Mouse (Mus musculus) limb, embryonic 12.5 days (tissue): ENCODE measurements around the gene Rhobtb3. TPM values are rescaled to one million over a fixed set of nuclear protein-coding genes. Genes with fewer than 3 reads are reported as not detected.
A peak's percentile ranks its signal among the peaks of the same experiment; 100 is the strongest.

Experiments used
- ATAC-seq: fragments of 200-750 bp; cut with Nextera tagmentation; 2 replicates; pipeline ENCODE4 v1.8.0; 2017; ENCODE audit warnings: low read depth, moderate TSS enrichment; ENCODE audit not compliant: insufficient number of reproducible peaks, insufficient read depth, low FRiP score, low TSS enrichment
- H3K27ac ChIP-seq: fragments of 300-500 bp; sonication (generic); 2 replicates; pipeline ENCODE4 v1.5.1; 2016; ENCODE audit warnings: mild to moderate bottlenecking, moderate library complexity
- H3K27me3 ChIP-seq: fragments of 300-500 bp; sonication (generic); 2 replicates; pipeline ENCODE4 v1.6.1; 2016; ENCODE audit warnings: mild to moderate bottlenecking, moderate library complexity
- H3K36me3 ChIP-seq: fragments of 300-500 bp; sonication (generic); 2 replicates; pipeline ENCODE4 v1.6.1; 2016; ENCODE audit warnings: mild to moderate bottlenecking, moderate library complexity
- H3K4me1 ChIP-seq: fragments of 300-500 bp; sonication (generic); replicated peaks from 2 replicates; pipeline ENCODE4 v1.6.1; 2016
- H3K4me2 ChIP-seq: fragments of 300-500 bp; sonication (generic); 2 replicates; pipeline ENCODE4 v1.6.1; 2016; ENCODE audit warnings: mild to moderate bottlenecking, moderate library complexity
- H3K4me3 ChIP-seq: fragments of 300-500 bp; sonication (generic); replicated peaks from 2 replicates; pipeline ENCODE4 v1.5.1; 2016; ENCODE audit warnings: mild to moderate bottlenecking
- H3K9ac ChIP-seq: fragments of 300-500 bp; sonication (generic); replicated peaks from 2 replicates; pipeline ENCODE4 v1.6.1; 2016; ENCODE audit warnings: mild to moderate bottlenecking, moderate library complexity
- H3K9me3 ChIP-seq: fragments of 300-500 bp; sonication (generic); 2 replicates; pipeline ENCODE4 v1.6.1; 2016; ENCODE audit warnings: mild to moderate bottlenecking, moderate library complexity
- WGBS: fragments of 180-500 bp; shearing (Covaris S2); methylation state at CpG from one replicate; pipeline ENCODE4 v1.1.7; 2016; 5-methylcytosine and 5-hydroxymethylcytosine counted together
- polyA plus RNA-seq: library from polyadenylated mRNA; unstranded; fragments of >200 nt; fragmentation: Nextera tagmentation; extraction: Ambion mirVana; gene quantifications from 2 replicates; pipeline ENCODE4 v1.2.1, GENCODE M21; 2016

The Rhobtb3 gene
- polyA plus RNA-seq, 1 experiment from 2014 or later: 80.9 TPM

- H3K4me1 ChIP-seq: peaks cover 22% of the 10 kb centered on the region
- H3K36me3 ChIP-seq: peaks cover 5% of the 10 kb centered on the region; the same call in 1 of the 2 replicates
- no peak for ATAC-seq
- H3K27me3 ChIP-seq: no peaks in the 10 kb centered on the region
- no peaks in the 10 kb centered on the region for H3K9me3 ChIP-seq
- H3K27ac ChIP-seq: no peak overlapping the region
- no peak overlapping the region for H3K9ac ChIP-seq
- no peak overlapping the region for H3K4me2 ChIP-seq
- H3K4me3 ChIP-seq: no peak overlapping the region
- 85% methylated on average over 8 of the region's 8 CpGs for WGBS
These were observed 99.6 kb downstream of the Rhobtb3 start for GRCm38 (mm10) chr13:75843993-75844683.

- Histone ChIP-seq H3K27me3 (no peaks in the 10 kb centered on the region), H3K4me2 (no peak overlapping the region), H3K9me3 (no peaks in the 10 kb centered on the region), H3K4me1 (peaks cover 23% of the 10 kb centered on the region), H3K9ac (no peak overlapping the region), H3K27ac (no peak overlapping the region), H3K36me3 (peaks cover 5% of the 10 kb centered on the region; the same call in 1 of the 2 replicates), H3K4me3 (no peak overlapping the region)
- no peak for ATAC-seq
- WGBS: 90% methylated on average over 5 of the region's 5 CpGs
These were observed 100.4 kb downstream of the Rhobtb3 start for GRCm38 (mm10) chr13:75843331-75843730.

- peaks cover 23% of the 10 kb centered on the region for H3K4me1 ChIP-seq
- WGBS: 92% methylated on average over 3 of the region's 3 CpGs
- no peak overlapping the region for H3K9ac ChIP-seq
- H3K27me3 ChIP-seq: no peaks in the 10 kb centered on the region
- H3K27ac ChIP-seq: no peak overlapping the region
- peaks cover under 1% of the 10 kb centered on the region; the same call in 1 of the 2 replicates for H3K36me3 ChIP-seq
- no peak overlapping the region for H3K4me3 ChIP-seq
- H3K4me2 ChIP-seq: peak overlapping the region; percentile 81; the same call in 1 of the 2 replicates
- no peaks in the 10 kb centered on the region for H3K9me3 ChIP-seq
- ATAC-seq: no peak
These were observed 101.8 kb downstream of the Rhobtb3 start for GRCm38 (mm10) chr13:75841950-75842349.

- H3K9ac ChIP-seq: peak overlapping the region; percentile 58
- no peaks in the 10 kb centered on the region for H3K27me3 ChIP-seq
- peaks cover 23% of the 10 kb centered on the region for H3K4me1 ChIP-seq
- H3K36me3 ChIP-seq: no peaks in the 10 kb centered on the region
- H3K27ac ChIP-seq: peak overlapping the region; percentile 79; the same call in 1 of the 2 replicates
- ATAC-seq: no peak
- peak overlapping the region; percentile 54 for H3K4me3 ChIP-seq
- 58% methylated on average over 6 of the region's 6 CpGs for WGBS
- no peaks in the 10 kb centered on the region for H3K9me3 ChIP-seq
- peak overlapping the region; percentile 81 for H3K4me2 ChIP-seq
These were observed 102.9 kb downstream of the Rhobtb3 start for GRCm38 (mm10) chr13:75840752-75841285.

GRCm38 (mm10) chr13:75839719-75840481 lies 103.8 kb downstream of the Rhobtb3 start, which contains the start of gene Glrx:
TSS of gene Glrx (plus strand) at chr13:75839868.
- H3K9me3 ChIP-seq: no peaks in the 10 kb centered on the region

GRCm38 (mm10) chr13:75838506-75838905 lies 105.2 kb downstream of the Rhobtb3 start:
- ATAC-seq: no peak
- no peak overlapping the region for H3K9ac ChIP-seq
- H3K27ac ChIP-seq: no peak overlapping the region
- H3K4me1 ChIP-seq: peaks cover 23% of the 10 kb centered on the region
- 88% methylated on average over 4 of the region's 4 CpGs for WGBS
- H3K9me3 ChIP-seq: no peaks in the 10 kb centered on the region
- H3K27me3 ChIP-seq: no peaks in the 10 kb centered on the region
- H3K4me3 ChIP-seq: no peak overlapping the region
- H3K36me3 ChIP-seq: no peaks in the 10 kb centered on the region
- no peak overlapping the region for H3K4me2 ChIP-seq

More at GRCm38 (mm10) chr13:75839719-75840481, 103.8 kb downstream of the Rhobtb3 start, which contains the start of gene Glrx:
- WGBS: under 1% methylated on average over 12 of the region's 12 CpGs
- Histone ChIP-seq H3K27ac (peak within 1 kb of the TSS; percentile 79), H3K27me3 (no peaks in the 10 kb centered on the region), H3K36me3 (no peaks in the 10 kb centered on the region), H3K4me1 (peaks cover 23% of the 10 kb centered on the region), H3K9ac (peak within 1 kb of the TSS; percentile 58), H3K4me2 (peak within 1 kb of the TSS; percentile 81), H3K4me3 (peak within 1 kb of the TSS; percentile 54)
- ATAC-seq: peak; percentile 86

- no peak for ATAC-seq
- WGBS: 68% methylated on average over 2 of the region's 2 CpGs
- Histone ChIP-seq H3K9me3 (no peaks in the 10 kb centered on the region), H3K4me2 (no peak overlapping the region), H3K36me3 (no peaks in the 10 kb centered on the region), H3K4me3 (no peak overlapping the region), H3K9ac (no peak overlapping the region), H3K27me3 (no peaks in the 10 kb centered on the region), H3K27ac (no peak overlapping the region), H3K4me1 (peaks cover 9% of the 10 kb centered on the region)
These were observed 108.3 kb downstream of the Rhobtb3 start for GRCm38 (mm10) chr13:75835461-75835860.

- H3K36me3 ChIP-seq: no peaks in the 10 kb centered on the region
- H3K9me3 ChIP-seq: no peaks in the 10 kb centered on the region
- H3K27ac ChIP-seq: no peak overlapping the region
- H3K4me3 ChIP-seq: no peak overlapping the region
- no peak for ATAC-seq
- no peaks in the 10 kb centered on the region for H3K27me3 ChIP-seq
- H3K9ac ChIP-seq: no peak overlapping the region
- H3K4me1 ChIP-seq: no peaks in the 10 kb centered on the region
- no peak overlapping the region for H3K4me2 ChIP-seq
These were observed 110.2 kb downstream of the Rhobtb3 start for GRCm38 (mm10) chr13:75833499-75833898.

- no peaks in the 10 kb centered on the region for H3K9me3 ChIP-seq
- no peak overlapping the region for H3K27ac ChIP-seq
- no peak overlapping the region for H3K4me3 ChIP-seq
- H3K9ac ChIP-seq: no peak overlapping the region
- no peak for ATAC-seq
- H3K4me2 ChIP-seq: no peak overlapping the region
- no peaks in the 10 kb centered on the region for H3K27me3 ChIP-seq
- H3K4me1 ChIP-seq: no peaks in the 10 kb centered on the region
- H3K36me3 ChIP-seq: no peaks in the 10 kb centered on the region
These were observed 111.0 kb downstream of the Rhobtb3 start for GRCm38 (mm10) chr13:75832697-75833096.

GRCm38 (mm10) chr13:75831710-75832109 lies 112.0 kb downstream of the Rhobtb3 start:
- 83% methylated on average over 6 of the region's 6 CpGs for WGBS
- no peak overlapping the region for H3K4me3 ChIP-seq

GRCm38 (mm10) chr13:75830708-75831107 lies 113.0 kb downstream of the Rhobtb3 start:
- no peak overlapping the region for H3K9ac ChIP-seq
- 94% methylated on average over 1 of the region's 1 CpGs for WGBS
- H3K36me3 ChIP-seq: no peaks in the 10 kb centered on the region
- ATAC-seq: no peak
- no peak overlapping the region for H3K4me2 ChIP-seq
- no peak overlapping the region for H3K4me3 ChIP-seq
- no peaks in the 10 kb centered on the region for H3K9me3 ChIP-seq
- no peaks in the 10 kb centered on the region for H3K4me1 ChIP-seq
- H3K27me3 ChIP-seq: no peaks in the 10 kb centered on the region
- H3K27ac ChIP-seq: no peak overlapping the region

More at GRCm38 (mm10) chr13:75831710-75832109, 112.0 kb downstream of the Rhobtb3 start:
- Histone ChIP-seq H3K27ac (no peak overlapping the region), H3K4me1 (no peaks in the 10 kb centered on the region), H3K9me3 (no peaks in the 10 kb centered on the region), H3K36me3 (no peaks in the 10 kb centered on the region), H3K4me2 (no peak overlapping the region), H3K9ac (no peak overlapping the region), H3K27me3 (no peaks in the 10 kb centered on the region)
- no peak for ATAC-seq
